Mouse (Mus musculus) erythroblast, embryonic 14.5 days (primary cell): ENCODE results near the gene Rnf114.

ENCODE experiments used
- GATA1 ChIP-seq: IDR thresholded peaks from 2 replicates; pipeline ENCODE4 v1.6.1; 2012; ENCODE audit warnings: low read length, inconsistent platforms, mixed read lengths
- TAL1 ChIP-seq: IDR thresholded peaks from 3 replicates; pipeline ENCODE4 v1.6.1; 2012; ENCODE audit warnings: low read length, inconsistent platforms, mixed read lengths

GRCm38 (mm10) chr2:167505127-167505526 lies 12.7 kb downstream of the Rnf114 start:
- TF ChIP-seq TAL1 (no peak), GATA1 (no peak)
